Mouse (Mus musculus) hindbrain, postnatal 0 days (tissue): Measurements from ENCODE around the gene Rnf146. TPM values are rescaled to one million over a fixed set of nuclear protein-coding genes. Genes with fewer than 3 reads are reported as not detected.

ENCODE experiments used
- ATAC-seq: fragments of 200-750 bp; cut with Nextera tagmentation; 2 replicates; pipeline ENCODE4 v1.8.0; 2017; ENCODE audit warnings: mild to moderate bottlenecking, moderate TSS enrichment, moderate library complexity
- DNase-seq: peaks from one replicate; pipeline ENCODE4 v3.0.0-alpha.2; 2015; ENCODE audit warnings: low spot score
- H3K27ac ChIP-seq: fragments of 300-500 bp; sonication (generic); 2 replicates; pipeline ENCODE4 v1.5.1; 2014; ENCODE audit warnings: mild to moderate bottlenecking
- H3K27me3 ChIP-seq: fragments of 300-500 bp; sonication (generic); 2 replicates; pipeline ENCODE4 v1.6.1; 2014; ENCODE audit warnings: low read length, mixed read lengths; ENCODE audit not compliant: insufficient read depth
- H3K36me3 ChIP-seq: fragments of 300-500 bp; sonication (generic); 2 replicates; pipeline ENCODE4 v1.6.1; 2014; ENCODE audit warnings: low read length, mixed read lengths; ENCODE audit not compliant: insufficient read depth
- H3K4me1 ChIP-seq: fragments of 300-500 bp; sonication (generic); 2 replicates; pipeline ENCODE4 v1.6.1; 2014; ENCODE audit warnings: antibody characterized with exemption, low read length, mixed read lengths; ENCODE audit not compliant: insufficient read depth
- H3K4me2 ChIP-seq: fragments of 300-500 bp; sonication (generic); 2 replicates; pipeline ENCODE4 v1.6.1; 2014; ENCODE audit warnings: low read depth, mild to moderate bottlenecking, low read length, moderate library complexity, mixed read lengths
- H3K4me3 ChIP-seq: fragments of 300-500 bp; sonication (generic); 2 replicates; pipeline ENCODE4 v1.5.1; 2014; ENCODE audit warnings: low read length
- H3K9ac ChIP-seq: fragments of 300-500 bp; sonication (generic); replicated peaks from 2 replicates; pipeline ENCODE4 v1.6.1; 2014; ENCODE audit warnings: mild to moderate bottlenecking, low read length, moderate library complexity, mixed read lengths
- H3K9me3 ChIP-seq: fragments of 300-500 bp; sonication (generic); 2 replicates; pipeline ENCODE4 v1.6.1; 2016; ENCODE audit warnings: low read length, mixed read lengths
- CTCF ChIP-seq: IDR thresholded peaks from 2 replicates; pipeline ENCODE4 v1.5.1; 2016; ENCODE audit warnings: antibody characterized with exemption, control low read depth, low read depth
- WGBS: fragments of 180-500 bp; shearing (Covaris S2); extraction: QIAGEN DNeasy Blood & Tissue Kit; methylation state at CpG from one replicate; pipeline ENCODE4 v1.1.7; 2014; 5-methylcytosine and 5-hydroxymethylcytosine counted together
- polyA plus RNA-seq: library from polyadenylated mRNA; unstranded; fragments of >200 nt; fragmentation: Nextera tagmentation; extraction: Ambion mirVana; gene quantifications from 2 replicates; pipeline ENCODE4 v1.2.1, GENCODE M21; 2015
- total RNA-seq: library from RNA; depleted of rRNA; stranded (reverse); fragments of >200 nt; gene quantifications from 2 replicates; pipeline ENCODE4 v1.2.3, GENCODE M21; 2014

Rnf146 gene
- total and polyA plus RNA-seq, 2 experiments from 2014 or later, result 43.0 to 61.7 TPM

- no peak for ATAC-seq
- no peaks in the 10 kb centered on the region for H3K36me3 ChIP-seq
- peak overlapping the region; percentile 97 for H3K9ac ChIP-seq
- H3K27ac ChIP-seq, result peak overlapping the region; percentile 100
- H3K4me1 ChIP-seq, result peaks cover 11% of the 10 kb centered on the region; the same call in 1 of the 2 replicates
- DNase-seq, result no peak
- under 1% methylated on average over 6 of the region's 6 CpGs for WGBS
- H3K9me3 ChIP-seq, result no peaks in the 10 kb centered on the region
- peak overlapping the region; percentile 98 for H3K4me3 ChIP-seq
- no peak for TF ChIP-seq CTCF
- no peaks in the 10 kb centered on the region for H3K27me3 ChIP-seq
- peak overlapping the region; percentile 78 for H3K4me2 ChIP-seq
Observed at GRCm38 (mm10) chr10:29361095-29361463, 1.2 kb downstream of the Rnf146 start.

GRCm38 (mm10) chr10:29354183-29354582 lies 8.1 kb downstream of the Rnf146 start:
- no peaks in the 10 kb centered on the region for H3K27me3 ChIP-seq
- H3K4me3 ChIP-seq, result no peak overlapping the region
- no peaks in the 10 kb centered on the region for H3K36me3 ChIP-seq
- no peak overlapping the region for H3K9ac ChIP-seq
- WGBS, result 35% methylated on average over 7 of the region's 7 CpGs
- 0 out of 2 replicates have a peak, but pooled peaks have one; percentile 55 for ATAC-seq
- H3K9me3 ChIP-seq, result no peaks in the 10 kb centered on the region
- H3K4me1 ChIP-seq, result peaks cover 6% of the 10 kb centered on the region; the same call in 1 of the 2 replicates
- no peak for TF ChIP-seq CTCF
- peak; percentile 52 for DNase-seq
- H3K27ac ChIP-seq, result no peak overlapping the region
- H3K4me2 ChIP-seq, result no peak overlapping the region

GRCm38 (mm10) chr10:29352575-29352974 lies 9.7 kb downstream of the Rnf146 start:
- H3K4me2 ChIP-seq, result no peak overlapping the region
- no peak overlapping the region for H3K9ac ChIP-seq
- 77% methylated on average over 3 of the region's 3 CpGs for WGBS
- DNase-seq, result no peak
- no peaks in the 10 kb centered on the region for H3K27me3 ChIP-seq
- ATAC-seq, result no peak
- TF ChIP-seq CTCF, result no peak
- H3K9me3 ChIP-seq, result no peaks in the 10 kb centered on the region
- no peak overlapping the region for H3K4me3 ChIP-seq
- H3K36me3 ChIP-seq, result no peaks in the 10 kb centered on the region
- H3K4me1 ChIP-seq, result peaks cover 4% of the 10 kb centered on the region; the same call in 1 of the 2 replicates
- H3K27ac ChIP-seq, result no peak overlapping the region

- no peak for ATAC-seq
- no peak for TF ChIP-seq CTCF
- H3K4me1 ChIP-seq, result no peaks in the 10 kb centered on the region
- H3K4me3 ChIP-seq, result no peak overlapping the region
- DNase-seq, result no peak
- no peak overlapping the region for H3K9ac ChIP-seq
- no peak overlapping the region for H3K4me2 ChIP-seq
- no peaks in the 10 kb centered on the region for H3K9me3 ChIP-seq
- WGBS, result 92% methylated on average over 2 of the region's 2 CpGs
- no peaks in the 10 kb centered on the region for H3K36me3 ChIP-seq
- no peak overlapping the region for H3K27ac ChIP-seq
- H3K27me3 ChIP-seq, result no peaks in the 10 kb centered on the region
Observed at GRCm38 (mm10) chr10:29351420-29351819, 10.8 kb downstream of the Rnf146 start.

GRCm38 (mm10) chr10:29346638-29347037 lies 15.6 kb downstream of the Rnf146 start:
- no peak overlapping the region for H3K4me3 ChIP-seq
- no peaks in the 10 kb centered on the region for H3K4me1 ChIP-seq
- no peaks in the 10 kb centered on the region; the same call in 1 of the 2 replicates for H3K36me3 ChIP-seq
- no peaks in the 10 kb centered on the region for H3K27me3 ChIP-seq
- H3K27ac ChIP-seq, result no peak overlapping the region
- ATAC-seq (0 out of 2 replicates have a peak, but pooled peaks have one; percentile 15), DNase-seq (no peak)
- 92% methylated on average over 7 of the region's 7 CpGs for WGBS
- H3K9me3 ChIP-seq, result no peaks in the 10 kb centered on the region
- TF ChIP-seq CTCF, result no peak
- no peak overlapping the region for H3K4me2 ChIP-seq
- no peak overlapping the region for H3K9ac ChIP-seq

GRCm38 (mm10) chr10:29344232-29344631 lies 18.0 kb downstream of the Rnf146 start:
- WGBS, result 91% methylated on average over 4 of the region's 4 CpGs
- Histone ChIP-seq H3K9ac (no peak overlapping the region), H3K27ac (no peak overlapping the region), H3K4me2 (no peak overlapping the region), H3K36me3 (no peaks in the 10 kb centered on the region; the same call in 1 of the 2 replicates), H3K4me1 (no peaks in the 10 kb centered on the region), H3K27me3 (no peaks in the 10 kb centered on the region), H3K9me3 (no peaks in the 10 kb centered on the region), H3K4me3 (no peak overlapping the region)
- no peak for DNase-seq
- TF ChIP-seq CTCF, result no peak
- ATAC-seq, result no peak

- no peaks in the 10 kb centered on the region for H3K27me3 ChIP-seq
- ATAC-seq (peak; percentile 70; the same call in 1 of the 2 replicates), DNase-seq (peak; percentile 83)
- no peak overlapping the region for H3K9ac ChIP-seq
- H3K4me1 ChIP-seq, result no peaks in the 10 kb centered on the region
- peak; percentile 77 for TF ChIP-seq CTCF
- H3K4me3 ChIP-seq, result no peak overlapping the region
- no peak overlapping the region for H3K4me2 ChIP-seq
- WGBS, result 49% methylated on average over 4 of the region's 4 CpGs
- no peaks in the 10 kb centered on the region for H3K36me3 ChIP-seq
- no peaks in the 10 kb centered on the region for H3K9me3 ChIP-seq
- no peak overlapping the region for H3K27ac ChIP-seq
Observed at GRCm38 (mm10) chr10:29338355-29339056, 23.7 kb downstream of the Rnf146 start.
